ENCODE assay signal across 25 mouse cellular contexts in the genomic region with DNA sequence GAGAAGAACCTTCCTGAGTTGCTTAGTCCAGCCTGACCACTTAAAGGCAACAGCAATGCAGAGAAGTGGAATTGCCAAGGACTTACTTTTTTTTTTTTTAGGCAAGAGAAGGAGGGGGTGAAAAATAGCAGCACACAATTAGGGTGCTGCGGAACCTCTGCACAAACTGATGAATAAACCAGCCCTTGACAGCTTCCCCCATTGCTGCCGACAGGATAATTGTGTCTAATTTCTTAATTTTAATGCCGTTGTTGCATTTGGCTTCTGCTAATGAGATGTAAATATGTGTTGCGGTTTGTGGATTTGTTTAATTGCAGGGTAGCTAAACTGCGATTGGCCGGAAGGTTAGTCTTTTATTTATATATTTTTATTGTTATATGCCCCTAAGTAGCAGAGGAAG.
DNase-seq lines count a peak whose midpoint lies in the region; ATAC-seq lines count a peak whose summit lies in the region.
"Had no signal": no experiment of that assay in that cellular context is flagged by ENCODE, and none has a peak within 500 bp of the region (broad histone marks: within the 10 kb centered on the region; RNA-seq: fewer than 3 reads in every experiment).

No protein-coding gene starts in this region.

- intact Hi-C loops in heart, postnatal 14 days (cut with DNase I) = no loop called here

- H3K9ac ChIP-seq in forebrain, embryonic 13.5 days = no peak overlapping the region
- no peak overlapping the region for H3K9ac ChIP-seq in forebrain, embryonic 11.5 days (ENCODE audit: low read length)
- no peak overlapping the region for H3K9ac ChIP-seq in forebrain, embryonic 15.5 days (replicated peaks)
- no peak overlapping the region for H3K9ac ChIP-seq in forebrain, embryonic 16.5 days (replicated peaks; ENCODE audit: low read depth, low read length)
- H3K9ac ChIP-seq: embryonic facial prominence, embryonic 13.5 days; embryonic facial prominence, embryonic 15.5 days had no signal

- H3K4me1 ChIP-seq in forebrain, embryonic 13.5 days = no peaks in the 10 kb centered on the region
- no peaks in the 10 kb centered on the region for H3K4me1 ChIP-seq in forebrain, embryonic 11.5 days (replicated peaks; ENCODE audit: control insufficient read depth, insufficient read depth, low read length)
- peaks cover 4% of the 10 kb centered on the region; the same call in 1 of the 2 replicates for H3K4me1 ChIP-seq in forebrain, embryonic 15.5 days
- no peaks in the 10 kb centered on the region for H3K4me1 ChIP-seq in forebrain, embryonic 10.5 days
- H3K4me1 ChIP-seq in forebrain, embryonic 16.5 days (replicated peaks; ENCODE audit: control insufficient read depth, insufficient read depth, low read length) = no peaks in the 10 kb centered on the region; the same call in 1 of the 2 replicates
- H3K4me1 ChIP-seq: embryonic facial prominence, embryonic 13.5 days; embryonic facial prominence, embryonic 15.5 days had no signal

- H3K36me3 ChIP-seq in forebrain, embryonic 13.5 days (ENCODE audit: poor library complexity, severe bottlenecking) = no peaks in the 10 kb centered on the region
- H3K36me3 ChIP-seq in forebrain, embryonic 11.5 days (ENCODE audit: control insufficient read depth, insufficient read depth, low read length) = no peaks in the 10 kb centered on the region
- no peaks in the 10 kb centered on the region for H3K36me3 ChIP-seq in forebrain, embryonic 15.5 days
- no peaks in the 10 kb centered on the region for H3K36me3 ChIP-seq in forebrain, embryonic 10.5 days (replicated peaks)
- H3K36me3 ChIP-seq in forebrain, embryonic 16.5 days (ENCODE audit: control insufficient read depth, insufficient read depth) = no peaks in the 10 kb centered on the region
- H3K36me3 ChIP-seq: embryonic facial prominence, embryonic 13.5 days; embryonic facial prominence, embryonic 15.5 days; G1E had no signal

- no peaks in the 10 kb centered on the region for H3K9me3 ChIP-seq in forebrain, embryonic 13.5 days (replicated peaks)
- no peaks in the 10 kb centered on the region for H3K9me3 ChIP-seq in forebrain, embryonic 11.5 days (ENCODE audit: control insufficient read depth, low read length)
- H3K9me3 ChIP-seq in forebrain, embryonic 15.5 days = no peaks in the 10 kb centered on the region
- no peaks in the 10 kb centered on the region for H3K9me3 ChIP-seq in forebrain, embryonic 10.5 days
- no peaks in the 10 kb centered on the region for H3K9me3 ChIP-seq in forebrain, embryonic 16.5 days (ENCODE audit: control insufficient read depth, low read length)
- H3K9me3 ChIP-seq: embryonic facial prominence, embryonic 13.5 days; embryonic facial prominence, embryonic 15.5 days; G1E had no signal

- H3K27me3 ChIP-seq in forebrain, embryonic 13.5 days = no peaks in the 10 kb centered on the region
- H3K27me3 ChIP-seq in forebrain, embryonic 11.5 days (ENCODE audit: control insufficient read depth, insufficient read depth, low read length) = no peaks in the 10 kb centered on the region
- no peaks in the 10 kb centered on the region for H3K27me3 ChIP-seq in forebrain, embryonic 15.5 days
- no peaks in the 10 kb centered on the region for H3K27me3 ChIP-seq in forebrain, embryonic 10.5 days (ENCODE audit: poor library complexity, severe bottlenecking)
- no peaks in the 10 kb centered on the region for H3K27me3 ChIP-seq in forebrain, embryonic 16.5 days (replicated peaks; ENCODE audit: control insufficient read depth, insufficient read depth, low read length)
- H3K27me3 ChIP-seq: CH12.LX; embryonic facial prominence, embryonic 13.5 days; embryonic facial prominence, embryonic 15.5 days; Patski had no signal

- no peak overlapping the region for H3K4me2 ChIP-seq in forebrain, embryonic 13.5 days
- H3K4me2 ChIP-seq in forebrain, embryonic 11.5 days (ENCODE audit: low read depth, low read length, severe bottlenecking) = no peak overlapping the region
- H3K4me2 ChIP-seq in forebrain, embryonic 15.5 days (replicated peaks) = no peak overlapping the region
- no peak overlapping the region for H3K4me2 ChIP-seq in forebrain, embryonic 16.5 days (ENCODE audit: low read length)
- H3K4me2 ChIP-seq: embryonic facial prominence, embryonic 13.5 days; embryonic facial prominence, embryonic 15.5 days had no signal

- no peak overlapping the region for H3K27ac ChIP-seq in forebrain, embryonic 13.5 days
- no peak overlapping the region for H3K27ac ChIP-seq in forebrain, embryonic 11.5 days (ENCODE audit: low read depth, low read length)
- H3K27ac ChIP-seq in forebrain, embryonic 15.5 days (replicated peaks) = no peak overlapping the region
- H3K27ac ChIP-seq in forebrain, embryonic 10.5 days = no peak overlapping the region
- H3K27ac ChIP-seq in forebrain, embryonic 16.5 days (ENCODE audit: low read length) = no peak overlapping the region
- H3K27ac ChIP-seq: embryonic facial prominence, embryonic 13.5 days; embryonic facial prominence, embryonic 15.5 days had no signal

- H3K4me3 ChIP-seq in forebrain, embryonic 13.5 days = no peak overlapping the region
- no peak overlapping the region for H3K4me3 ChIP-seq in forebrain, embryonic 11.5 days (ENCODE audit: low read depth, low read length)
- H3K4me3 ChIP-seq in forebrain, embryonic 15.5 days = no peak overlapping the region
- H3K4me3 ChIP-seq in forebrain, embryonic 10.5 days = no peak overlapping the region
- H3K4me3 ChIP-seq in forebrain, embryonic 16.5 days (replicated peaks; ENCODE audit: low read length) = no peak overlapping the region
- H3K4me3 ChIP-seq: embryonic facial prominence, embryonic 13.5 days; embryonic facial prominence, embryonic 15.5 days; erythroblast, embryonic 14.5 days had no signal

- peak; percentile 48; the same call in 1 of the 2 replicates for ATAC-seq in forebrain, embryonic 13.5 days
- ATAC-seq in forebrain, embryonic 11.5 days (replicated peaks; ENCODE audit: low FRiP score) = no peak
- ATAC-seq in forebrain, embryonic 15.5 days (replicated peaks) = peak; percentile 41
- ATAC-seq in forebrain, embryonic 16.5 days = peak; percentile 77
- ATAC-seq: activated CD4-positive, CD25-positive, alpha-beta regulatory T cell, adult 4 months; CD4-positive, CD25-positive, alpha-beta regulatory T cell, adult 4 months; Patski had no signal

- no peak for DNase-seq in forebrain, embryonic 11.5 days (ENCODE audit: low spot score)
- no peak for DNase-seq in forebrain, embryonic 10.5 days (ENCODE audit: extremely low spot score, low spot score)
- DNase-seq in heart, postnatal 14 days = no peak
- no peak for DNase-seq in urinary bladder, postnatal 36 days (ENCODE audit: low spot score in 2 of 2)
- DNase-seq: adrenal gland, adult 8-10 months; adrenal gland, postnatal 14 days; adrenal gland, postnatal 36 days; B cell, adult 2 months; cerebellum, adult 11-12 months; cerebellum, adult 2 months; cerebellum, adult 9-10 months; cerebellum, postnatal 14 days; cerebellum, postnatal 36 days; embryo, embryonic 11 days had no signal

- 61% methylated on average over 6 of the region's 6 CpGs for WGBS in forebrain, embryonic 13.5 days
- WGBS in forebrain, embryonic 11.5 days = 82% methylated on average over 6 of the region's 6 CpGs
- WGBS in forebrain, embryonic 15.5 days = 45% methylated on average over 6 of the region's 6 CpGs
- 96% methylated on average over 6 of the region's 6 CpGs for WGBS in forebrain, embryonic 10.5 days
- WGBS in forebrain, embryonic 16.5 days = 43% methylated on average over 6 of the region's 6 CpGs
